Mouse (Mus musculus): ENCODE results near the gene Dusp1.

DNA sequence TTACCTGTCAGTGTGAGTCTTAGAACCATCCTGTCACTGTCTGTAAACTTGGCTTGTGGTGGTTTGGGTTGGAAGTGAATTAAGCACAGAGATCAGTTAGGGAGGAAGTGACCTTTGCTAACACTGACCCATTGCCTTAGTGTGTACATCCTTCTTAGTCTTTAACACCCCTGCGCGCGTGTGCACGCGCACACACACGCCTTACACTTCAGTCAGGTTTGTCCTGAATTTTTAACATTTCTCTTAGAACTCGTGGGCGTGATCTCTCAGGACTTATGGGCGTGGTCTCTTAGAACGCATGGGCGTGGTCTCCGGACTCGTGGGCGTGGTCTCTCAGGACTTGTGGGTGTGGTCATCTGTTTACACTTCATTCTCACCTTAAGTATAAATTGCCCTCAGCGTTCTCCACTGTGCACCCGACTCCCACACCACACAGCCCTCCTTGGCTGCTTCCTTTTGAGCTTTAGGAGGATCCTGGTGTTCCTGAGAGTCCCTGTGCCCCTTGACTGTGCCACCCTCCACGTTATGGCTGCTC lies 39.1 kb upstream of the Dusp1 start:
- TF ChIP-seq CTCF (IDR thresholded peaks at IDR 0.05; ENCODE audit: control insufficient read depth, insufficient read depth, insufficient replicate concordance, low read depth, low read length) (no peak), POLR2A (IDR thresholded peaks at IDR 0.05; ENCODE audit: control insufficient read depth, low read depth, low read length) (peak; percentile 32; the same call in 1 of the 2 replicates)
